Mouse (Mus musculus) kidney, embryonic 14.5 days (tissue): ENCODE results near the gene Cd200r1. TPM values are rescaled to one million over a fixed set of nuclear protein-coding genes. Genes with fewer than 3 reads are reported as not detected.

Experiments
- ATAC-seq: fragments of 200-750 bp; cut with Nextera tagmentation; 2 replicates; pipeline ENCODE4 v1.8.0; 2017; ENCODE audit warnings: moderate number of reproducible peaks, mild to moderate bottlenecking, moderate TSS enrichment, moderate library complexity; ENCODE audit not compliant: low FRiP score, low TSS enrichment
- H3K27ac ChIP-seq: fragments of 300-500 bp; sonication (generic); 2 replicates; pipeline ENCODE4 v1.5.1; 2014; ENCODE audit warnings: low read depth, mild to moderate bottlenecking, low read length, moderate library complexity, mixed read lengths
- H3K27me3 ChIP-seq: fragments of 300-500 bp; sonication (generic); 2 replicates; pipeline ENCODE4 v1.6.1; 2014; ENCODE audit warnings: mild to moderate bottlenecking, low read length; ENCODE audit not compliant: control insufficient read depth, insufficient read depth
- H3K36me3 ChIP-seq: fragments of 300-500 bp; sonication (generic); 2 replicates; pipeline ENCODE4 v1.6.1; 2014; ENCODE audit warnings: low read length, mixed read lengths; ENCODE audit not compliant: control insufficient read depth, insufficient read depth
- H3K4me1 ChIP-seq: fragments of 300-500 bp; sonication (generic); 2 replicates; pipeline ENCODE4 v1.6.1; 2014; ENCODE audit warnings: low read length, mixed read lengths; ENCODE audit not compliant: control insufficient read depth, insufficient read depth
- H3K4me2 ChIP-seq: fragments of 300-500 bp; sonication (generic); replicated peaks from 2 replicates; pipeline ENCODE4 v1.6.1; 2014; ENCODE audit warnings: low read depth, mild to moderate bottlenecking, low read length
- H3K4me3 ChIP-seq: fragments of 300-500 bp; sonication (generic); 2 replicates; pipeline ENCODE4 v1.5.1; 2014; ENCODE audit warnings: mild to moderate bottlenecking, low read length
- H3K9ac ChIP-seq: fragments of 300-500 bp; sonication (generic); 2 replicates; pipeline ENCODE4 v1.6.1; 2014; ENCODE audit warnings: low read depth, mild to moderate bottlenecking, low read length, moderate library complexity
- H3K9me3 ChIP-seq: fragments of 300-500 bp; sonication (generic); 2 replicates; pipeline ENCODE4 v1.6.1; 2016; ENCODE audit warnings: low read length; ENCODE audit not compliant: control insufficient read depth
- WGBS: fragments of 180-500 bp; shearing (Covaris S2); extraction: QIAGEN DNeasy Blood & Tissue Kit; methylation state at CpG from one replicate; pipeline ENCODE4 v1.1.7; 2014; 5-methylcytosine and 5-hydroxymethylcytosine counted together
- polyA plus RNA-seq: library from polyadenylated mRNA; unstranded; fragments of >200 nt; fragmentation: Nextera tagmentation; extraction: Ambion mirVana; gene quantifications from 2 replicates; pipeline ENCODE4 v1.2.1, GENCODE M21; 2014

Gene Cd200r1
- polyA plus RNA-seq, 1 experiment from 2014 or later = 0.69 TPM

DNA sequence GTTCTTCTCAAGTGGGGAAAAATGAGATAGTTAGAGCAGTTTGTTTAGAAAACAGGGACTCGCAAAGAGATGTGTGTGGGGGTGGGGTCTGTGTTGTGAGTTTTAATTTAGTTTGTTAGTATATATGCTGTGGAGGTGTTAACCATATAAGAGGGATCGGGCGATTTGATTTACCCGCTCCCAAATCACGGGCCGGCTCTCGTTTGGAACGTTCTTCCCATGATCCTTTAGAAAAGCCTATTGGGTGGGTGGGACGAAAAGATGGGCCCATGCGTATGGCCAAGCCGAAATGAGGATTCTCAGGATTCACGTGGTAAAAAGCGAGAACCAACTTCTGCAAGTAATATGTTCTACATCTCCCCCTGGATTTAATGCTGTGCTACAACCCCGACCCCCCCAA is 40.7 kb upstream of the Cd200r1 start:
- Histone ChIP-seq H3K36me3 (peaks cover 23% of the 10 kb centered on the region), H3K9me3 (no peaks in the 10 kb centered on the region), H3K4me3 (peak overlapping the region; percentile 74), H3K4me1 (peaks cover 16% of the 10 kb centered on the region; the same call in 1 of the 2 replicates), H3K4me2 (peak overlapping the region; percentile 59), H3K9ac (peak overlapping the region; percentile 82), H3K27me3 (no peaks in the 10 kb centered on the region), H3K27ac (peak overlapping the region; percentile 93)
- WGBS = 0% methylated on average over 14 of the region's 14 CpGs
- peak; percentile 36 for ATAC-seq

GRCm38 (mm10) chr16:44725286-44726223 is 40.0 kb upstream of the Cd200r1 start:
- Histone ChIP-seq H3K27me3 (no peaks in the 10 kb centered on the region), H3K4me3 (peak overlapping the region; percentile 74), H3K27ac (no peak overlapping the region), H3K4me1 (peaks cover 16% of the 10 kb centered on the region; the same call in 1 of the 2 replicates), H3K9me3 (no peaks in the 10 kb centered on the region), H3K36me3 (peaks cover 30% of the 10 kb centered on the region), H3K4me2 (peak overlapping the region; percentile 59), H3K9ac (peak overlapping the region; percentile 82)
- no peak for ATAC-seq
- WGBS = 45% methylated on average over 14 of the region's 14 CpGs

GRCm38 (mm10) chr16:44727525-44727924 is 38.0 kb upstream of the Cd200r1 start:
- Histone ChIP-seq H3K4me3 (no peak overlapping the region), H3K36me3 (peaks cover 50% of the 10 kb centered on the region), H3K9ac (no peak overlapping the region), H3K27me3 (no peaks in the 10 kb centered on the region), H3K4me1 (peaks cover 16% of the 10 kb centered on the region; the same call in 1 of the 2 replicates), H3K27ac (no peak overlapping the region), H3K4me2 (no peak overlapping the region), H3K9me3 (no peaks in the 10 kb centered on the region)
- WGBS = 99% methylated on average over 3 of the region's 3 CpGs
- no peak for ATAC-seq

DNA sequence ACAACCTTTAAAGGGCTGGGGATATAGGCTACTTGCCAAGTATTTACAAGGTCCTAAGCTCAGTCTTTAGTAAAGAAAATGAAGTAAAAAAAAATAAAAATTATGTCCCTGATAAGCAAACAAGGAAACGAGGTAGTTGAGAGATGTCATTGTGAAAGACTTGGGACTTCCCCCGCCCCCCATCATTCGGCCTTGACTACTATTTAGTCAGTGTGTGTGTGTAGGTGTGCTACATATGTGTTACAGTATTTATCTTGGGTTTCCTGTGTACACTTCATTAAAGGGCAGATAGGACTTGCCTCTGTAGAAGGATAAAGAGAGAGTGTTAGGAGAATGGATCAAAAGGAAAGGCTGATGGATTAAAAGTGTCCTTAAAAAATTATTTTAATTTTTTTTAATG is 31.5 kb upstream of the Cd200r1 start:
- no peak for ATAC-seq
- H3K4me2 ChIP-seq = no peak overlapping the region
- H3K4me3 ChIP-seq = no peak overlapping the region
- WGBS = 84% methylated on average over 3 of the region's 3 CpGs
- H3K9me3 ChIP-seq = no peaks in the 10 kb centered on the region
- peaks cover 94% of the 10 kb centered on the region for H3K36me3 ChIP-seq
- no peak overlapping the region for H3K9ac ChIP-seq
- no peak overlapping the region for H3K27ac ChIP-seq
- H3K27me3 ChIP-seq = no peaks in the 10 kb centered on the region
- no peaks in the 10 kb centered on the region for H3K4me1 ChIP-seq

- Histone ChIP-seq H3K9me3 (no peaks in the 10 kb centered on the region), H3K9ac (no peak overlapping the region), H3K4me3 (no peak overlapping the region), H3K4me1 (no peaks in the 10 kb centered on the region), H3K36me3 (peaks cover 88% of the 10 kb centered on the region), H3K4me2 (no peak overlapping the region), H3K27me3 (no peaks in the 10 kb centered on the region), H3K27ac (no peak overlapping the region)
- 91% methylated on average over 5 of the region's 5 CpGs for WGBS
- ATAC-seq = no peak
These were observed 29.9 kb upstream of the Cd200r1 start for GRCm38 (mm10) chr16:44735676-44736075.

GRCm38 (mm10) chr16:44736118-44736517 is 29.4 kb upstream of the Cd200r1 start:
- Histone ChIP-seq H3K4me1 (no peaks in the 10 kb centered on the region), H3K9me3 (no peaks in the 10 kb centered on the region), H3K27ac (no peak overlapping the region)

GRCm38 (mm10) chr16:44742753-44743152 is 22.8 kb upstream of the Cd200r1 start:
- no peak for ATAC-seq
- Histone ChIP-seq H3K27ac (no peak overlapping the region), H3K4me2 (no peak overlapping the region), H3K4me3 (no peak overlapping the region), H3K4me1 (peaks cover 5% of the 10 kb centered on the region; the same call in 1 of the 2 replicates), H3K9ac (no peak overlapping the region), H3K9me3 (no peaks in the 10 kb centered on the region), H3K27me3 (no peaks in the 10 kb centered on the region), H3K36me3 (peaks cover 35% of the 10 kb centered on the region)
- 91% methylated on average over 1 of the region's 1 CpGs for WGBS

More at GRCm38 (mm10) chr16:44736118-44736517, 29.4 kb upstream of the Cd200r1 start:
- 83% methylated on average over 4 of the region's 4 CpGs for WGBS
- Histone ChIP-seq H3K9ac (no peak overlapping the region), H3K4me3 (no peak overlapping the region), H3K36me3 (peaks cover 84% of the 10 kb centered on the region), H3K27me3 (no peaks in the 10 kb centered on the region), H3K4me2 (no peak overlapping the region)
- ATAC-seq = no peak

- Histone ChIP-seq H3K36me3 (peaks cover 12% of the 10 kb centered on the region), H3K27ac (peak overlapping the region; percentile 93), H3K9me3 (no peaks in the 10 kb centered on the region), H3K4me2 (peak overlapping the region; percentile 56), H3K4me1 (peaks cover 5% of the 10 kb centered on the region; the same call in 1 of the 2 replicates), H3K4me3 (peak overlapping the region; percentile 93), H3K9ac (peak overlapping the region; percentile 84), H3K27me3 (no peaks in the 10 kb centered on the region)
- 7% methylated on average over 14 of the region's 14 CpGs for WGBS
- no peak for ATAC-seq
These were observed 20.1 kb upstream of the Cd200r1 start for GRCm38 (mm10) chr16:44745471-44745865.
